21 mouse cellular contexts compared by ENCODE assay signal in genomic region chr2:50983883-50984410, GRCm38 (mm10).
"Had no signal": no experiment of that assay in that cellular context is flagged by ENCODE, and none has a peak within 500 bp of the region (broad histone marks: within the 10 kb centered on the region; RNA-seq: fewer than 3 reads in every experiment).

No protein-coding gene starts in this region.

- H3K27me3 ChIP-seq: intestine, embryonic 15.5 days; liver, embryonic 15.5 days; lung, embryonic 15.5 days; megakaryocyte, embryonic 14.5 days; neural tube, embryonic 12.5 days; neural tube, embryonic 15.5 days; stomach, embryonic 15.5 days had no signal

- H3K4me3 ChIP-seq: intestine, embryonic 15.5 days; layer of hippocampus, adult 2 months; liver, embryonic 15.5 days; lung, embryonic 15.5 days; megakaryocyte, embryonic 14.5 days; midbrain, embryonic 10.5 days; neural tube, embryonic 12.5 days; neural tube, embryonic 15.5 days; stomach, embryonic 15.5 days had no signal

- H3K27ac ChIP-seq: intestine, embryonic 15.5 days; kidney, postnatal 0 days; layer of hippocampus, adult 2 months; liver, embryonic 15.5 days; lung, embryonic 15.5 days; midbrain, embryonic 10.5 days; neural tube, embryonic 12.5 days; neural tube, embryonic 15.5 days; stomach, embryonic 15.5 days had no signal

- DNase-seq: kidney, adult 11 months; layer of hippocampus, adult 9-11 months; lung, adult 18-20 months; lung, postnatal 10 days; lung, postnatal 36 days; midbrain, embryonic 14.5 days; right cerebral cortex, adult 18-20 months; right cerebral cortex, postnatal 14 days; right cerebral cortex, postnatal 4 days; spleen, adult 18-20 months; thymus, postnatal 25 days had no signal

- H3K4me1 ChIP-seq: intestine, embryonic 15.5 days; liver, embryonic 15.5 days; lung, embryonic 15.5 days; megakaryocyte, embryonic 14.5 days; neural tube, embryonic 12.5 days; neural tube, embryonic 15.5 days; stomach, embryonic 15.5 days had no signal

- H3K36me3 ChIP-seq: intestine, embryonic 15.5 days; liver, embryonic 15.5 days; lung, embryonic 15.5 days; midbrain, embryonic 10.5 days; neural tube, embryonic 12.5 days; neural tube, embryonic 15.5 days; stomach, embryonic 15.5 days had no signal
